Mouse (Mus musculus): Measurements from ENCODE around the gene Zfp37.

GRCm38 (mm10) chr4:62150811-62151210 lies 80.0 kb downstream of the Zfp37 start, which contains the start of gene Mup21:
- no peak for TF ChIP-seq SMC3 (IDR thresholded peaks at IDR 0.05; ENCODE audit: low read depth, low read length)
- no peak for TF ChIP-seq GATA1 (IDR thresholded peaks at IDR 0.05; ENCODE audit: low read depth, low read length)
- no peak for TF ChIP-seq CTCF (IDR thresholded peaks at IDR 0.05 in 2 of 3, conservative IDR thresholded peaks at IDR 0.05 in 1 of 3; ENCODE audit: control insufficient read depth in 1 of 3, insufficient read depth in 1 of 3, low read depth in 2 of 3, low read length in 3 of 3, poor library complexity in 1 of 3, severe bottlenecking in 1 of 3)
- TF ChIP-seq ZMIZ1 (IDR thresholded peaks at IDR 0.05; ENCODE audit: low read depth, low read length), result no peak
- TF ChIP-seq NRF1 (IDR thresholded peaks at IDR 0.05; ENCODE audit: insufficient read depth, low read depth, low read length, poor library complexity, severe bottlenecking), result no peak
- TF ChIP-seq POLR2A (IDR thresholded peaks at IDR 0.05; ENCODE audit: control insufficient read depth in 1 of 2, insufficient read depth in 1 of 2, low read depth in 1 of 2, low read length in 2 of 2, poor library complexity in 1 of 2), result no peak
- TF ChIP-seq HCFC1 (IDR thresholded peaks at IDR 0.05; ENCODE audit: low read depth, low read length), result no peak
- no peak for TF ChIP-seq RAD21 (IDR thresholded peaks at IDR 0.05; ENCODE audit: low read depth, low read length)
- TF ChIP-seq TCF12 (IDR thresholded peaks at IDR 0.05; ENCODE audit: low read depth, low read length), result no peak
- no peak for TF ChIP-seq TAL1 (IDR thresholded peaks at IDR 0.05; ENCODE audit: low read length)
- TF ChIP-seq MAX (IDR thresholded peaks at IDR 0.05; ENCODE audit: low read length), result no peak
- no peak for TF ChIP-seq UBTF (IDR thresholded peaks at IDR 0.05; ENCODE audit: borderline replicate concordance, insufficient read depth, low read depth, low read length)
- TF ChIP-seq POLR2AphosphoS2 (IDR thresholded peaks at IDR 0.05; ENCODE audit: low read length), result no peak

All from MEL (cell line).